Mouse (Mus musculus): ENCODE measurements at regions not wholly inside any gene's neighbourhood (a gene's known extent, or its start where the extent isn't known, plus 50 kb on each side); places are given as distances from the start of the nearest gene placed in this dataset.
A peak's percentile ranks its signal among the peaks of the same experiment; 100 is the strongest.

DNA sequence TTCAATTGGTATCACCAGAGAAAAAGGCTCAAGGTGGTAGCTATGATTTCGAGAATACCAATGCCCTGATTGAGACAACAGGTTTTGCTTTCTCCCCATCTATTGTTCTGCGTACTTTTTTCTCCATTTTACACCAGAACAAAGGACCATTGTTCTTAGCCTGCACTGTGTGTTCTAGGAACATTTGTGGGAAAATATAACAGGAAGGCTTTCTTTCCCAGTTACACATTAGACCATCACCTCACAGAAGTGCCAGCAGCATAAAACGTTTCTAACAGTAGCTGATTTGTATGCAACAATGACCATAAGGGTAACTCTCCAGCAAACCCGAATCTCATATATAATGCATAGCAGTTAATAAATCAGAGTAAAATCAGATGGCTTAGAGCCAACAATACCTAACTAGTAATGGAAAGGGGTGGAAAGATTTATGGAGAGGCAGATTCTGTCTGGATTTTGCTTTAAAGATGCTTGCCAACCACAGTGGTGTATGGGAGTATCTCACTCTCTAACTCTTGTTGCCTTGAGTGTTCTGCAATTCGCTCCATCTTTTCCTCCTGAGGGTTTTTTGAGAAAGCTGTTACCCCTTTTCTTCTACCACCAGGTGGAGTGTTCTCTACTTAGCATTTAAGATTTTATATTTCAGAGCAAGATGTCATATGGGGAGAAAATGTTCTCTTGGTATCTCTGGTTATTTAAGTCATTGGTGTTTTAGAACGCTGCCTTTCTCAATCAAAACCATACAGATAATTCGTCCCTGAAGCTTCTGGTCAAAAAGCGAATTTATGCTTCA lies 451.9 kb upstream of the Fam241a start:
- TF ChIP-seq POLR2A (IDR thresholded peaks at IDR 0.05; ENCODE audit: low read depth, low read length) = no peak
- TF ChIP-seq CTCF (IDR thresholded peaks at IDR 0.05; ENCODE audit: extremely low read depth, insufficient read length, insufficient replicate concordance, low read depth, low read length) = no peak
- H3K27me3 ChIP-seq (ENCODE audit: control insufficient read depth, insufficient read depth, low read length) = no peaks in the 10 kb centered on the region
- H3K4me3 ChIP-seq (ENCODE audit: low read depth, low read length) = no peak overlapping the region
- no peaks in the 10 kb centered on the region for H3K36me3 ChIP-seq (ENCODE audit: control insufficient read depth, insufficient read depth, low read length)
- no peaks in the 10 kb centered on the region for H3K4me1 ChIP-seq (ENCODE audit: control insufficient read depth, insufficient read depth, insufficient read length, low read length)
- 48% methylated on average over 8 of the region's 8 CpGs for WGBS
- H3K27ac ChIP-seq (ENCODE audit: insufficient read depth, low read depth, low read length) = no peak overlapping the region

DNA sequence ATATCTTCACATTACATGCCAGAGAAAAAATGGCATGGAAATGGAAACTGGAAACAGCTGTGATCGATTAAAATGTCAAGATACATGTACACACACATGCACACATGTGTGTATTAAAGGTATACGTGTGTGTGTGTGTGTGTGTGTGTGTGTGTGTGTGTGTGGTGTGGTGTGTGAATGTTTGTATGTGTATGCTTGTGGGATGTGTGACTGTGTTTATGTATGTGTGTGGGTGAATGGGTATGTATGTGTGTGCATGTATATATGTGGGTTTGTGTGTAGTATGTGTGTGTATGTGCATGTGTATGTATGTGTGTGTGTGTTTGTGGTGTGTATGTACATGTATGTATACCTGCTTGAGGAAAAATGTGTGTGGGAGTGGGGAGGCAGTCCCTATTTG lies 441.4 kb upstream of the Fam241a start:
- Histone ChIP-seq H3K27me3 (ENCODE audit: control insufficient read depth, insufficient read depth, low read length) (no peaks in the 10 kb centered on the region), H3K4me3 (ENCODE audit: low read depth, low read length) (no peak overlapping the region), H3K4me1 (ENCODE audit: control insufficient read depth, insufficient read depth, insufficient read length, low read length) (no peaks in the 10 kb centered on the region), H3K27ac (ENCODE audit: insufficient read depth, low read depth, low read length) (no peak overlapping the region), H3K36me3 (ENCODE audit: control insufficient read depth, insufficient read depth, low read length) (no peaks in the 10 kb centered on the region)
- WGBS = 55% methylated on average over 2 of the region's 2 CpGs
- no peak for TF ChIP-seq CTCF (IDR thresholded peaks at IDR 0.05; ENCODE audit: extremely low read depth, insufficient read length, insufficient replicate concordance, low read depth, low read length)
- TF ChIP-seq POLR2A (IDR thresholded peaks at IDR 0.05; ENCODE audit: low read depth, low read length) = no peak

DNA sequence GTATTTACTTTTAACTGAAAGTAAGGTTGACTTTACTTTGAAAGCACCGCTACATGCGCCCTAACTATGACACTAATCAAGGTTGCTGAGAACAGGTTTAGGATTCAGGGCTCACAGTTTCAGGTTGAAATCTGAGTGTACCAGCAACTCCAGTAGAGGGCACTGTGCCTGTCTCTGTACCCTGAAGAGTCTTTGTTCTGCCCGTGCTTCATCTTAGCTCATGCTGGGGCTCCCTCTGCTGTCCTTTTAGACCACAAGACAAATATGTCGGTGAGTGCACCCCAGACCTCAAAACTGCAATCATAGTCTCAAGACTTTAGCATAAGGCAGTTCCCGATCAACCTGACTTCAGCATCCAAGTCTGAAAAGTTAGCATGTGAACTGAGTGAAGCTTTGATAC lies 440.9 kb upstream of the Fam241a start:
- WGBS = 11% methylated on average over 5 of the region's 5 CpGs
- Histone ChIP-seq H3K27ac (ENCODE audit: insufficient read depth, low read depth, low read length) (no peak overlapping the region), H3K4me1 (ENCODE audit: control insufficient read depth, insufficient read depth, insufficient read length, low read length) (no peaks in the 10 kb centered on the region), H3K4me3 (ENCODE audit: low read depth, low read length) (no peak overlapping the region), H3K27me3 (ENCODE audit: control insufficient read depth, insufficient read depth, low read length) (no peaks in the 10 kb centered on the region), H3K36me3 (ENCODE audit: control insufficient read depth, insufficient read depth, low read length) (no peaks in the 10 kb centered on the region)
- peak; percentile 77; the same call in 1 of the 2 replicates for TF ChIP-seq CTCF (IDR thresholded peaks at IDR 0.05; ENCODE audit: extremely low read depth, insufficient read length, insufficient replicate concordance, low read depth, low read length)
- TF ChIP-seq POLR2A (IDR thresholded peaks at IDR 0.05; ENCODE audit: low read depth, low read length) = no peak

DNA sequence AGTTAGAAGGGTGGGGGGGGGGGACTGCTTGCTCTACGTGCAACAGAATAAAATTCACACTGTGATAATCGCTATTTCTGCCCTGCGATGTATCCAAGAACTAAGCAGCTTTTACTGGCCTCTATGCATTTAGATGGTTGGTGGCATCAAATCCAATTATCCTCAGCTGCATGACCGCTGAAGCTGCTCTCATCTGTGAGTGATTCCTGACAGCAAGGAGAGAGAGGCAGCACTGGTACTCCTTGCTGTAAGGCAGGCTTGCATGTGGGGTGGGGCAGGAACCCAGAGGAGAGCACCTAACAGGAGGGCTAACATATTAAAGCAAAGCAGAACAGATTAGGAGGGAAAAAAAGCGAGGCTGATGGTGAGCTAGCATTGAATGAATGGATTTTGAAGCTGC lies 431.6 kb upstream of the Fam241a start:
- H3K27me3 ChIP-seq (ENCODE audit: control insufficient read depth, insufficient read depth, low read length) = no peaks in the 10 kb centered on the region
- no peak overlapping the region for H3K4me3 ChIP-seq (ENCODE audit: low read depth, low read length)
- no peaks in the 10 kb centered on the region for H3K36me3 ChIP-seq (ENCODE audit: control insufficient read depth, insufficient read depth, low read length)
- H3K27ac ChIP-seq (ENCODE audit: insufficient read depth, low read depth, low read length) = no peak overlapping the region
- no peaks in the 10 kb centered on the region for H3K4me1 ChIP-seq (ENCODE audit: control insufficient read depth, insufficient read depth, insufficient read length, low read length)
- 81% methylated on average over 5 of the region's 5 CpGs for WGBS
- TF ChIP-seq POLR2A (IDR thresholded peaks at IDR 0.05; ENCODE audit: low read depth, low read length) = no peak
- TF ChIP-seq CTCF (IDR thresholded peaks at IDR 0.05; ENCODE audit: extremely low read depth, insufficient read length, insufficient replicate concordance, low read depth, low read length) = no peak

DNA sequence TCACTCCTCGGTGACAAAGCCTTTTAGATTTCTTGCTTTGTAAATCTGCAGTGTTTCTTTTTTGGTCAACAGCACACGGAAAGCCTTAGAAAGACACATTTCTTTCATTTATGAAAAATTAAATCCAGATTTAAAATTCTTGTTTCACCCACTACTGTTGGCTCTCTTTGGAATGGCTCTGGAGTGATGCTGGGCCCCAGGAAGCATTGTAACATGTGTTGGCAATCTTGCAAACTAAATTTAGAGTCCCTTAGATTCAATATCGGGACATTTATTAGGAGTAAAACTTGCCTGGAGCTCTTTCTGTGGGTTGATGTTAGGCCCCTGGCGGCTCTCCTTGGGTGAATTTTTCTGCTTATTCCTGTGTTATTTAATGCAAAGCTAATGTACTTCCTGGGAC lies 405.2 kb upstream of the Fam241a start:
- TF ChIP-seq CTCF (IDR thresholded peaks at IDR 0.05; ENCODE audit: extremely low read depth, insufficient read length, insufficient replicate concordance, low read depth, low read length) (no peak), POLR2A (IDR thresholded peaks at IDR 0.05; ENCODE audit: low read depth, low read length) (no peak)
- no peak overlapping the region for H3K27ac ChIP-seq (ENCODE audit: insufficient read depth, low read depth, low read length)
- H3K36me3 ChIP-seq (ENCODE audit: control insufficient read depth, insufficient read depth, low read length) = no peaks in the 10 kb centered on the region
- no peaks in the 10 kb centered on the region for H3K4me1 ChIP-seq (ENCODE audit: control insufficient read depth, insufficient read depth, insufficient read length, low read length)
- WGBS = 91% methylated on average over 4 of the region's 4 CpGs
- H3K27me3 ChIP-seq (ENCODE audit: control insufficient read depth, insufficient read depth, low read length) = no peaks in the 10 kb centered on the region
- no peak overlapping the region for H3K4me3 ChIP-seq (ENCODE audit: low read depth, low read length)

DNA sequence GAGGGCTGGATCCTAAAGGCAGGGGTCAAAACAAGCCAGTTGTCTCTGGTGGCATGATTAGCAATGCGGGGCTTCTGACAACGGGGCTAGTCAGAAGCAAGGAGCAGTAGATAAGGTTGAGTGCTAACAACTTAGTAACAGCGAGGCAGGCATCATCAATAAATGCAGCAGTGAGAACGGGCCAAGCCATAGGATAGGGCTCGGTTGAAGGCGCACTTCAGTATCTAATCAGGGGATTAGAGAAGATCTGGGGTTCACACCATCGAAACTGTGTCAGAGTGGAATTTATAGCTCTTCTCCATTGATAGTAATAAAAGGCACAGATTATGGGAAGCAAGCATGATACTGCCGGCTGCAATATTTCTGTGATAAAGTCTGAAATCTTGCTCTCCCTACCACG lies 402.0 kb upstream of the Fam241a start:
- WGBS = 29% methylated on average over 9 of the region's 9 CpGs
- Histone ChIP-seq H3K4me1 (ENCODE audit: control insufficient read depth, insufficient read depth, insufficient read length, low read length) (no peaks in the 10 kb centered on the region), H3K4me3 (ENCODE audit: low read depth, low read length) (no peak overlapping the region), H3K27ac (ENCODE audit: insufficient read depth, low read depth, low read length) (no peak overlapping the region), H3K36me3 (ENCODE audit: control insufficient read depth, insufficient read depth, low read length) (no peaks in the 10 kb centered on the region), H3K27me3 (ENCODE audit: control insufficient read depth, insufficient read depth, low read length) (no peaks in the 10 kb centered on the region)
- TF ChIP-seq CTCF (IDR thresholded peaks at IDR 0.05; ENCODE audit: extremely low read depth, insufficient read length, insufficient replicate concordance, low read depth, low read length) (no peak), POLR2A (IDR thresholded peaks at IDR 0.05; ENCODE audit: low read depth, low read length) (no peak)

GRCm38 (mm10) chr3:128287846-128288245 lies 391.7 kb upstream of the Fam241a start:
- TF ChIP-seq POLR2A (IDR thresholded peaks at IDR 0.05; ENCODE audit: low read depth, low read length) = no peak
- TF ChIP-seq CTCF (IDR thresholded peaks at IDR 0.05; ENCODE audit: extremely low read depth, insufficient read length, insufficient replicate concordance, low read depth, low read length) = no peak
- Histone ChIP-seq H3K4me1 (ENCODE audit: control insufficient read depth, insufficient read depth, insufficient read length, low read length) (no peaks in the 10 kb centered on the region), H3K27ac (ENCODE audit: insufficient read depth, low read depth, low read length) (no peak overlapping the region), H3K27me3 (ENCODE audit: control insufficient read depth, insufficient read depth, low read length) (no peaks in the 10 kb centered on the region), H3K4me3 (ENCODE audit: low read depth, low read length) (no peak overlapping the region), H3K36me3 (ENCODE audit: control insufficient read depth, insufficient read depth, low read length) (no peaks in the 10 kb centered on the region)
- 61% methylated on average over 4 of the region's 4 CpGs for WGBS

All from small intestine, adult 2 months (tissue).